Mouse (Mus musculus) stomach, postnatal 0 days (tissue): ENCODE results near the gene Agtpbp1.

Source experiments
- CTCF ChIP-seq: IDR thresholded peaks from 2 replicates; pipeline ENCODE4 v1.5.1; 2016; ENCODE audit warnings: antibody characterized with exemption, low read depth, mild to moderate bottlenecking, moderate library complexity
- EP300 ChIP-seq: optimal IDR thresholded peaks from 2 replicates; pipeline ENCODE3; 2016; ENCODE audit warnings: antibody characterized with exemption

GRCm38 (mm10) chr13:59603096-59603495 lies 18.1 kb upstream of the Agtpbp1 start:
- TF ChIP-seq EP300 (no peak), CTCF (no peak)
